Mouse (Mus musculus) left cerebral cortex, adult 18-20 months (tissue): Measurements from ENCODE around the gene Gm13271. TPM values are rescaled to one million over a fixed set of nuclear protein-coding genes. Genes with fewer than 3 reads are reported as not detected.
"Not testable (repeated sequence)": the region's sequence is repeated elsewhere in the genome, so short reads cannot be mapped to it uniquely, and the experiment has no call there.

Source experiments
- DNase-seq, 2 experiments: peaks; one replicate each; pipeline ENCODE4 v3.0.0; 2021 to 2022; ENCODE audit warnings: low spot score in 2 of 2, mixed read lengths in 1 of 2
- total RNA-seq, 2 experiments: library from RNA; stranded (reverse); gene quantifications; 2 replicates each; pipeline ENCODE4 v1.2.3; 2021

The Gm13271 gene
- total RNA-seq, 2 experiments from 2014 or later = not detected

DNA sequence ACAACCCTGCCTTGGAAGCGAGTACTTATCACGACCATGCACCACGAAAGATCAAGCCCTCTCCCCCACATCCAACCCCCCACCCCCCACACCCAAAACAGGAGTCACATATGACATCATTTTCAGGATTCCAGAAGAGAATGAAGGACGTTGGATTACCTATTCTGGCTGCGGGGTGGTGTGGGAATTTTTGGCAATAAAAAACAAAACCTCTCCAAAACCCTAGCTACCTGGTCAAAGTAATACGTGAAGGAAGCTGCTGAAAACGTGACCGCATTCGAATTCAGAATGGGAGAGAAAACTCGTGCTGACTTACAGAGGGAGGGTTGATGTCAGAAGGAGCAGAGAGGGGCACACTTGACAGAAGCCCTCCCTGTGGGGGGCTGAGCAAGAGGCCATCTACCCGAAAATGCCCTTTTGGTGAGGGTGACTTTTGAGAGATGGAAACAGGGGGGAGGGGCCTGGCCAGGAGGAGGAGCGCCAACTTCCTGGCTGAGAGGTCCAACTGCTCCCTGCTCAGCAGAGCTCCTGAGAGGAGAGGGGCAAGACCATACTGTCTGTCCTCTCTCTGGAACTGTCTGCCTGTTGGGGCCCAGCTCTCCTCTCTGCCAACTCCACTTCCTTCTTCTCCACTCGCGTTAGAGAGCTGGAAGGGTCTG is 5.1 kb downstream of the Gm13271 start, which contains the start of gene Gm13283:
Gene Gm13283 (plus strand): TSS at position 510 of the 659 bp plus-strand sequence.
- not testable (repeated sequence) for DNase-seq

DNA sequence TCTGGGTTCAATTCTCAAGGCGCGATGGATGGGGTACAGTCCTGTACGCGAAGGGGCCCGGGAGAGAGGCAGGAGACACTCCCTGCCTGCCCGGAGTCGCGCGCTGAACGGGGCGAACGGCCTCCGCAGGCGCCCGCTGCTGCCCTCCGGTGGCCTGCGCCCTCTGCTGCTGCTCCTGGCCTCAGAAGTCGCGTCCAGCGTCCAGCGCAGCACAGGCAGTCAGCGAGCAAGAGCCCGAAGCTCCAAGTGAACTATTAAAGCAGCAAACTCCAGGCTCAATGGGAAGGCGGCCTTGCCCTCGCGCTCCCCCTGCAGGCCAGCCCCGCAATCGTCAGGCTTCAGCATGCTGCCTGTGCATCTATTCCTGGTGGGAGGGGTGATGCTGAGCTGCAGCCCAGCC is 5.8 kb downstream of the Gm13271 start:
- peak; percentile 34 to 36 for DNase-seq

DNA sequence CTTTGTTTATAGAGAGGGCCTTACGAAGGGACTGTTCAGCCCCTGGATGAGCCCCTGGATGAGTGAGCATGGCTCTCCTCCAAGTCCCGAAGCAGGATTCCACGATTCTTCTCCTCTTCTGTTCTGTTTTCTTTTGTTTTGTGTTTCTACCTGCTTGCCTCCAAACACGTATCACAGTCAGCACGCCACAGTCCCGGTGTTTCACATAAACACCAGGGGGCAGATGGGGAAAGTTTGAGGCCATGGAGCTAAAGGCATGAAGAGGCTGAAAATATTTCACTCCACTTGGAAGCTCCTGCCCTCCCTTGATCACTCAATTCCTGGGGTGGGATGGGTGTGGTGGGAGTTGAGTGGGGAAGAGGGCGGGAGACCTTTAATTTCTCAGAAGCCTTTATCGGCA is 7.1 kb downstream of the Gm13271 start:
- DNase-seq = peak; percentile 52 to 56

DNA sequence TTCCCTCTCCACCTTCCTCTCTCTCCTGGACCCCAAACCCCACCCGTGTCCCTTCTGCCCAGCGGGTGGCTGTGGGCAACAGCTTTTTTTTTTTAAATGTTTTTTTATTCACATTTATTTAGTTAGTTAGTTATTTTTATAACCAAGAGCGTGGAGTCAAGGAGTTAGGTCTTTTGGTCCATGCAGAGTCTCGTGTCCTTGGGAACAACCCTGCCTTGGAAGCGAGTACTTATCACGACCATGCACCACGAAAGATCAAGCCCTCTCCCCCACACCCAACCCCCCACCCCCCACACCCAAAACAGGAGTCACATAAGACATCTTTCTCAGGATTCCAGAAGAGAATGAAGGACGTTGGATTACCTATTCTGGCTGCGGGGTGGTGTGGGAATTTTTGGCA is 7.7 kb downstream of the Gm13271 start:
- DNase-seq = not testable (repeated sequence)

DNA sequence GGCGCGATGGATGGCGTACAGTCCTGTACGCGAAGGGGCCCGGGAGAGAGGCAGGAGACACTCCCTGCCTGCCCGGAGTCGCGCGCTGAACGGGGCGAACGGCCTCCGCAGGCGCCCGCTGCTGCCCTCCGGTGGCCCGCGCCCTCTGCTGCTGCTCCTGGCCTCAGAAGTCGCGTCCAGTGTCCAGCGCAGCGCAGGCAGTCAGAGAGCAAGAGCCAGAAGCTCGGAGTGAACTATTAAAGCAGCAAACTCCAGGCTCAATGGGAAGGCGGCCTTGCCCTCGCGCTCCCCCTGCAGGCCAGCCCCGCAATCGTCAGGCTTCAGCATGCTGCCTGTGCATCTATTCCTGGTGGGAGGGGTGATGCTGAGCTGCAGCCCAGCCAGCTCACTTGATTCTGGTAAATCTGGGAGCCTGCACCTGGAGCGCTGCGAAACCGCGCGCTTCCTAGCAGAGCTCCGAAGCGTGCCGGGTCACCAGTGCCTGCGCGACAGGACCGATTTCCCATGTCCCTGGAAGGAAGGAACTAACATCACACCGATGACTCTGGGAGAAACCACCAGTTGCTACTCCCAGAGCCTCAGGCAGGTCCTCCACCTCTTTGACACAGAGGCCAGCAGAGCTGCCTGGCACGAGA is 8.8 kb downstream of the Gm13271 start:
- not testable (repeated sequence) for DNase-seq

DNA sequence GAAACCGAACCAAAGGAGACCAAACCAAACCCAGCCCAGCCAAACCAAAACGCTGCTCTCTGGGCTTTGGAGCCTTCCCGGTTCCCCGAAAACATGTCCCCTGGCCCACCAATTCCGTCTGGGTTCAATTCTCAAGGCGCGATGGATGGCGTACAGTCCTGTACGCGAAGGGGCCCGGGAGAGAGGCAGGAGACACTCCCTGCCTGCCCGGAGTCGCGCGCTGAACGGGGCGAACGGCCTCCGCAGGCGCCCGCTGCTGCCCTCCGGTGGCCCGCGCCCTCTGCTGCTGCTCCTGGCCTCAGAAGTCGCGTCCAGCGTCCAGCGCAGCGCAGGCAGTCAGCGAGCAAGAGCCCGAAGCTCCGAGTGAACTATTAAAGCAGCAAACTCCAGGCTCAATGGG is 18.9 kb downstream of the Gm13271 start, which contains the start of gene Gm13290:
Gene Gm13290 (plus strand): TSS at position 301 of the 400 bp plus-strand sequence.
- not testable (repeated sequence) for DNase-seq

DNA sequence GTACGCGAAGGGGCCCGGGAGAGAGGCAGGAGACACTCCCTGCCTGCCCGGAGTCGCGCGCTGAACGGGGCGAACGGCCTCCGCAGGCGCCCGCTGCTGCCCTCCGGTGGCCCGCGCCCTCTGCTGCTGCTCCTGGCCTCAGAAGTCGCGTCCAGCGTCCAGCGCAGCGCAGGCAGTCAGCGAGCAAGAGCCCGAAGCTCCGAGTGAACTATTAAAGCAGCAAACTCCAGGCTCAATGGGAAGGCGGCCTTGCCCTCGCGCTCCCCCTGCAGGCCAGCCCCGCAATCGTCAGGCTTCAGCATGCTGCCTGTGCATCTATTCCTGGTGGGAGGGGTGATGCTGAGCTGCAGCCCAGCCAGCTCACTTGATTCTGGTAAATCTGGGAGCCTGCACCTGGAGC is 22.0 kb downstream of the Gm13271 start, which contains the start of gene Gm13289:
Gene Gm13289 (plus strand): TSS at position 301 of the 400 bp plus-strand sequence.
- DNase-seq = not testable (repeated sequence)

DNA sequence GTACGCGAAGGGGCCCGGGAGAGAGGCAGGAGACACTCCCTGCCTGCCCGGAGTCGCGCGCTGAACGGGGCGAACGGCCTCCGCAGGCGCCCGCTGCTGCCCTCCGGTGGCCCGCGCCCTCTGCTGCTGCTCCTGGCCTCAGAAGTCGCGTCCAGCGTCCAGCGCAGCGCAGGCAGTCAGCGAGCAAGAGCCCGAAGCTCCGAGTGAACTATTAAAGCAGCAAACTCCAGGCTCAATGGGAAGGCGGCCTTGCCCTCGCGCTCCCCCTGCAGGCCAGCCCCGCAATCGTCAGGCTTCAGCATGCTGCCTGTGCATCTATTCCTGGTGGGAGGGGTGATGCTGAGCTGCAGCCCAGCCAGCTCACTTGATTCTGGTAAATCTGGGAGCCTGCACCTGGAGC is 24.9 kb downstream of the Gm13271 start, which contains the start of gene Gm13272:
Gene Gm13272 (plus strand): TSS at position 301 of the 400 bp plus-strand sequence.
- DNase-seq = not testable (repeated sequence)

DNA sequence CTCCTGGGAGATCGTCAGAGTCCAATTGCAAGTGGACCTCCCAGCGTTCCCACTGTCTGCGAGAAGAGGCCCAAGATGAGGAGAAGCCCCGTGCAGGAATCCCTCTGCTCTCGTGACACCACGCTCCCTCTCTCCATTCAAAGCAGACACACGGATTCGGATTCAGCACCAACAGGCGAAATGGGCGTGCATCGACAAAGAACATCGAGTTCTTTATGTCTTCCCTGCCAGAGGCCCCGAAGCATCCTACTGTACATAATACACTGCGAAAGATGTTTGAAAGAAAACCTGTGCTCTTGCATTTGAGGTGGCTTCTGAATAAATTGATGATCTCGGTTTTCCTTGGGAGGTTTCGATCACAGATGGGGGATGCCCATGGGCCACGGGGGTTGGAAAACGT is 25.7 kb downstream of the Gm13271 start:
- DNase-seq = not testable (repeated sequence)

DNA sequence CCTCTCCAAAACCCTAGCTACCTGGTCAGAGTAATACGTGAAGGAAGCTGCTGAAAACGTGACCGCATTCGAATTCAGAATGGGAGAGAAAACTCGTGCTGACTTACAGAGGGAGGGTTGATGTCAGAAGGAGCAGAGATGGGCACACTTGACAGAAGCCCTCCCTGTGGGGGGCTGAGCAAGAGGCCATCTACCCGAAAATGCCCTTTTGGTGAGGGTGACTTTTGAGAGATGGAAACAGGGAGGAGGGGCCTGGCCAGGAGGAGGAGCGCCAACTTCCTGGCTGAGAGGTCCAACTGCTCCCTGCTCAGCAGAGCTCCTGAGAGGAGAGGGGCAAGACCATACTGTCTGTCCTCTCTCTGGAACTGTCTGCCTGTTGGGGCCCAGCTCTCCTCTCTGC is 27.2 kb downstream of the Gm13271 start, which contains the start of gene Ifnz:
Gene Ifnz (plus strand): TSS at position 301 of the 400 bp plus-strand sequence.
- DNase-seq = not testable (repeated sequence)

DNA sequence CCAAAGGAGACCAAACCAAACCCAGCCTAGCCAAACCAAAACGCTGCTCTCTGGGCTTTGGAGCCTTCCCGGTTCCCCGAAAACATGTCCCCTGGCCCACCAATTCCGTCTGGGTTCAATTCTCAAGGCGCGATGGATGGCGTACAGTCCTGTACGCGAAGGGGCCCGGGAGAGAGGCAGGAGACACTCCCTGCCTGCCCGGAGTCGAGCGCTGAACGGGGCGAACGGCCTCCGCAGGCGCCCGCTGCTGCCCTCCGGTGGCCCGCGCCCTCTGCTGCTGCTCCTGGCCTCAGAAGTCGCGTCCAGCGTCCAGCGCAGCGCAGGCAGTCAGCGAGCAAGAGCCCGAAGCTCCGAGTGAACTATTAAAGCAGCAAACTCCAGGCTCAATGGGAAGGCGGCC is 27.7 kb downstream of the Gm13271 start:
- not testable (repeated sequence) for DNase-seq

DNA sequence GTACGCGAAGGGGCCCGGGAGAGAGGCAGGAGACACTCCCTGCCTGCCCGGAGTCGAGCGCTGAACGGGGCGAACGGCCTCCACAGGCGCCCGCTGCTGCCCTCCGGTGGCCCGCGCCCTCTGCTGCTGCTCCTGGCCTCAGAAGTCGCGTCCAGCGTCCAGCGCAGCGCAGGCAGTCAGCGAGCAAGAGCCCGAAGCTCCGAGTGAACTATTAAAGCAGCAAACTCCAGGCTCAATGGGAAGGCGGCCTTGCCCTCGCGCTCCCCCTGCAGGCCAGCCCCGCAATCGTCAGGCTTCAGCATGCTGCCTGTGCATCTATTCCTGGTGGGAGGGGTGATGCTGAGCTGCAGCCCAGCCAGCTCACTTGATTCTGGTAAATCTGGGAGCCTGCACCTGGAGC is 30.7 kb downstream of the Gm13271 start, which contains the start of gene Gm13276:
Gene Gm13276 (plus strand): TSS at position 301 of the 400 bp plus-strand sequence.
- not testable (repeated sequence) for DNase-seq

DNA sequence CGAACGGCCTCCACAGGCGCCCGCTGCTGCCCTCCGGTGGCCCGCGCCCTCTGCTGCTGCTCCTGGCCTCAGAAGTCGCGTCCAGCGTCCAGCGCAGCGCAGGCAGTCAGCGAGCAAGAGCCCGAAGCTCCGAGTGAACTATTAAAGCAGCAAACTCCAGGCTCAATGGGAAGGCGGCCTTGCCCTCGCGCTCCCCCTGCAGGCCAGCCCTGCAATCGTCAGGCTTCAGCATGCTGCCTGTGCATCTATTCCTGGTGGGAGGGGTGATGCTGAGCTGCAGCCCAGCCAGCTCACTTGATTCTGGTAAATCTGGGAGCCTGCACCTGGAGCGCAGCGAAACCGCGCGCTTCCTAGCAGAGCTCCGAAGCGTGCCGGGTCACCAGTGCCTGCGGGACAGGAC is 33.7 kb downstream of the Gm13271 start, which contains the start of gene Gm13277:
Gene Gm13277 (plus strand): TSS at position 231 of the 400 bp plus-strand sequence.
- peak; percentile 48 to 55 for DNase-seq

DNA sequence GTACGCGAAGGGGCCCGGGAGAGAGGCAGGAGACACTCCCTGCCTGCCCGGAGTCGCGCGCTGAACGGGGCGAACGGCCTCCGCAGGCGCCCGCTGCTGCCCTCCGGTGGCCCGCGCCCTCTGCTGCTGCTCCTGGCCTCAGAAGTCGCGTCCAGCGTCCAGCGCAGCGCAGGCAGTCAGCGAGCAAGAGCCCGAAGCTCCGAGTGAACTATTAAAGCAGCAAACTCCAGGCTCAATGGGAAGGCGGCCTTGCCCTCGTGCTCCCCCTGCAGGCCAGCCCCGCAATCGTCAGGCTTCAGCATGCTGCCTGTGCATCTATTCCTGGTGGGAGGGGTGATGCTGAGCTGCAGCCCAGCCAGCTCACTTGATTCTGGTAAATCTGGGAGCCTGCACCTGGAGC is 36.6 kb downstream of the Gm13271 start, which contains the start of gene Gm13278:
Gene Gm13278 (plus strand): TSS at position 301 of the 400 bp plus-strand sequence.
- DNase-seq = not testable (repeated sequence)

DNA sequence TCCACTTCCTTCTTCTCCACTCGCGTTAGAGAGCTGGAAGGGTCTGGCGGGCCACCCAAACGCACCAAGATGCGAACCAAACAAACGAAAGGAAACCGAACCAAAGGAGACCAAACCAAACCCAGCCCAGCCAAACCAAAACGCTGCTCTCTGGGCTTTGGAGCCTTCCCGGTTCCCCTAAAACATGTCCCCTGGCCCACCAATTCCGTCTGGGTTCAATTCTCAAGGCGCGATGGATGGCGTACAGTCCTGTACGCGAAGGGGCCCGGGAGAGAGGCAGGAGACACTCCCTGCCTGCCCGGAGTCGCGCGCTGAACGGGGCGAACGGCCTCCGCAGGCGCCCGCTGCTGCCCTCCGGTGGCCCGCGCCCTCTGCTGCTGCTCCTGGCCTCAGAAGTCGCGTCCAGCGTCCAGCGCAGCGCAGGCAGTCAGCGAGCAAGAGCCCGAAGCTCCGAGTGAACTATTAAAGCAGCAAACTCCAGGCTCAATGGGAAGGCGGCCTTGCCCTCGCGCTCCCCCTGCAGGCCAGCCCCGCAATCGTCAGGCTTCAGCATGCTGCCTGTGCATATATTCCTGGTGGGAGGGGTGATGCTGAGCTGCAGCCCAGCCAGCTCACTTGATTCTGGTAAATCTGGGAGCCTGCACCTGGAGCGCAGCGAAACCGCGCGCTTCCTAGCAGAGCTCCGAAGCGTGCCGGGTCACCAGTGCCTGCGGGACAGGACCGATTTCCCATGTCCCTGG is 39.4 kb downstream of the Gm13271 start, which contains the start of gene Gm13275:
Gene Gm13275 (plus strand): TSS at position 552 of the 740 bp plus-strand sequence.
- peak; percentile 45 to 58 for DNase-seq

DNA sequence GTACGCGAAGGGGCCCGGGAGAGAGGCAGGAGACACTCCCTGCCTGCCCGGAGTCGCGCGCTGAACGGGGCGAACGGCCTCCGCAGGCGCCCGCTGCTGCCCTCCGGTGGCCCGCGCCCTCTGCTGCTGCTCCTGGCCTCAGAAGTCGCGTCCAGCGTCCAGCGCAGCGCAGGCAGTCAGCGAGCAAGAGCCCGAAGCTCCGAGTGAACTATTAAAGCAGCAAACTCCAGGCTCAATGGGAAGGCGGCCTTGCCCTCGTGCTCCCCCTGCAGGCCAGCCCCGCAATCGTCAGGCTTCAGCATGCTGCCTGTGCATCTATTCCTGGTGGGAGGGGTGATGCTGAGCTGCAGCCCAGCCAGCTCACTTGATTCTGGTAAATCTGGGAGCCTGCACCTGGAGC is 42.4 kb downstream of the Gm13271 start, which contains the start of gene Gm13279:
Gene Gm13279 (plus strand): TSS at position 301 of the 400 bp plus-strand sequence.
- not testable (repeated sequence) for DNase-seq

DNA sequence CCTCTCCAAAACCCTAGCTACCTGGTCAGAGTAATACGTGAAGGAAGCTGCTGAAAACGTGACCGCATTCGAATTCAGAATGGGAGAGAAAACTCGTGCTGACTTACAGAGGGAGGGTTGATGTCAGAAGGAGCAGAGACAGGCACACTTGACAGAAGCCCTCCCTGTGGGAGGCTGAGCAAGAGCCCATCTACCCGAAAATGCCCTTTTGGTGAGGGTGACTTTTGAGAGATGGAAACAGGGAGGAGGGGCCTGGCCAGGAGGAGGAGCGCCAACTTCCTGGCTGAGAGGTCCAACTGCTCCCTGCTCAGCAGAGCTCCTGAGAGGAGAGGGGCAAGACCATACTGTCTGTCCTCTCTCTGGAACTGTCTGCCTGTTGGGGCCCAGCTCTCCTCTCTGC is 44.7 kb downstream of the Gm13271 start, which contains the start of gene Gm13285:
Gene Gm13285 (plus strand): TSS at position 301 of the 400 bp plus-strand sequence.
- not testable (repeated sequence) for DNase-seq

DNA sequence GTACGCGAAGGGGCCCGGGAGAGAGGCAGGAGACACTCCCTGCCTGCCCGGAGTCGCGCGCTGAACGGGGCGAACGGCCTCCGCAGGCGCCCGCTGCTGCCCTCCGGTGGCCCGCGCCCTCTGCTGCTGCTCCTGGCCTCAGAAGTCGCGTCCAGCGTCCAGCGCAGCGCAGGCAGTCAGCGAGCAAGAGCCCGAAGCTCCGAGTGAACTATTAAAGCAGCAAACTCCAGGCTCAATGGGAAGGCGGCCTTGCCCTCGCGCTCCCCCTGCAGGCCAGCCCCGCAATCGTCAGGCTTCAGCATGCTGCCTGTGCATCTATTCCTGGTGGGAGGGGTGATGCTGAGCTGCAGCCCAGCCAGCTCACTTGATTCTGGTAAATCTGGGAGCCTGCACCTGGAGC is 48.3 kb downstream of the Gm13271 start, which contains the start of gene Gm13287:
Gene Gm13287 (plus strand): TSS at position 301 of the 400 bp plus-strand sequence.
- DNase-seq = not testable (repeated sequence)
